Mouse (Mus musculus) embryonic fibroblast, embryonic 13.5 days (primary cell): ENCODE measurements around the gene Hist1h2bk. TPM values are rescaled to one million over a fixed set of nuclear protein-coding genes. Genes with fewer than 3 reads are reported as not detected.

ENCODE experiments used
- H3K27ac ChIP-seq: 2 replicates; pipeline ENCODE4 v1.5.1; 2012; ENCODE audit warnings: low read length, control low read depth, inconsistent platforms; ENCODE audit not compliant: insufficient read depth
- H3K4me1 ChIP-seq: 2 replicates; pipeline ENCODE4 v1.6.1; 2011; ENCODE audit warnings: low read length; ENCODE audit not compliant: control insufficient read depth, insufficient read depth
- H3K4me3 ChIP-seq: 2 replicates; pipeline ENCODE4 v1.5.1; 2011; ENCODE audit warnings: mild to moderate bottlenecking, control low read depth, low read length; ENCODE audit not compliant: insufficient read depth
- CTCF ChIP-seq: IDR thresholded peaks from 2 replicates; pipeline ENCODE4 v1.5.1; 2011; ENCODE audit warnings: mild to moderate bottlenecking, control low read depth, low read length, moderate library complexity, borderline replicate concordance; ENCODE audit not compliant: insufficient read depth
- POLR2A ChIP-seq: IDR thresholded peaks from 2 replicates; pipeline ENCODE4 v1.6.1; 2011; ENCODE audit warnings: low read depth, mild to moderate bottlenecking, control low read depth, low read length, moderate library complexity
- polyA plus RNA-seq: library from polyadenylated mRNA; stranded (reverse); fragments of >200 nt; gene quantifications from 2 replicates; pipeline ENCODE4 v1.2.4, GENCODE M21; 2011; ENCODE audit warnings: low read depth; ENCODE audit not compliant: missing spikeins, insufficient read length

Gene Hist1h2bk
- polyA plus RNA-seq, 1 experiment: 22.3 TPM

GRCm38 (mm10) chr13:21998412-21998811 is 37.3 kb upstream of the Hist1h2bk start:
- H3K4me1 ChIP-seq: no peaks in the 10 kb centered on the region
- no peak overlapping the region for H3K4me3 ChIP-seq
- TF ChIP-seq POLR2A: no peak
- TF ChIP-seq CTCF: no peak
- no peak overlapping the region for H3K27ac ChIP-seq

GRCm38 (mm10) chr13:21999147-21999546 is 36.5 kb upstream of the Hist1h2bk start:
- TF ChIP-seq CTCF (no peak), POLR2A (no peak)
- no peak overlapping the region for H3K27ac ChIP-seq

GRCm38 (mm10) chr13:22001346-22001745 is 34.3 kb upstream of the Hist1h2bk start:
- no peak overlapping the region for H3K27ac ChIP-seq
- H3K4me3 ChIP-seq: no peak overlapping the region
- no peak for TF ChIP-seq CTCF
- TF ChIP-seq POLR2A: no peak
- H3K4me1 ChIP-seq: no peaks in the 10 kb centered on the region

More at GRCm38 (mm10) chr13:21999147-21999546, 36.5 kb upstream of the Hist1h2bk start:
- no peak overlapping the region for H3K4me3 ChIP-seq
- no peaks in the 10 kb centered on the region for H3K4me1 ChIP-seq

- Histone ChIP-seq H3K4me3 (no peak overlapping the region), H3K27ac (no peak overlapping the region), H3K4me1 (no peaks in the 10 kb centered on the region)
- no peak for TF ChIP-seq CTCF
- TF ChIP-seq POLR2A: no peak
These were observed 33.8 kb upstream of the Hist1h2bk start for GRCm38 (mm10) chr13:22001823-22002222.

GRCm38 (mm10) chr13:22005605-22006333 is 29.9 kb upstream of the Hist1h2bk start:
- Histone ChIP-seq H3K27ac (no peak overlapping the region), H3K4me1 (0 out of 2 replicates have a peak, but pooled peaks cover 2% of the 10 kb centered on the region), H3K4me3 (peak overlapping the region; percentile 68)
- TF ChIP-seq CTCF: no peak
- TF ChIP-seq POLR2A: no peak

GRCm38 (mm10) chr13:22006334-22007120 is 29.1 kb upstream of the Hist1h2bk start:
- Histone ChIP-seq H3K4me1 (0 out of 2 replicates have a peak, but pooled peaks cover 2% of the 10 kb centered on the region), H3K4me3 (peak overlapping the region; percentile 68), H3K27ac (no peak overlapping the region)
- TF ChIP-seq POLR2A: no peak; the same call in 1 of the 2 replicates
- TF ChIP-seq CTCF: no peak

GRCm38 (mm10) chr13:22007121-22007510 is 28.6 kb upstream of the Hist1h2bk start:
- peak overlapping the region; percentile 68 for H3K4me3 ChIP-seq
- H3K4me1 ChIP-seq: 0 out of 2 replicates have a peak, but pooled peaks cover 2% of the 10 kb centered on the region
- no peak overlapping the region for H3K27ac ChIP-seq
- TF ChIP-seq CTCF (no peak), POLR2A (no peak)

- Histone ChIP-seq H3K4me3 (no peak overlapping the region), H3K4me1 (0 out of 2 replicates have a peak, but pooled peaks cover 2% of the 10 kb centered on the region), H3K27ac (no peak overlapping the region)
- no peak for TF ChIP-seq CTCF
- no peak for TF ChIP-seq POLR2A
These were observed 27.8 kb upstream of the Hist1h2bk start for GRCm38 (mm10) chr13:22007872-22008271.

GRCm38 (mm10) chr13:22008707-22009106 is 27.0 kb upstream of the Hist1h2bk start:
- no peak overlapping the region for H3K4me3 ChIP-seq
- H3K4me1 ChIP-seq: 0 out of 2 replicates have a peak, but pooled peaks cover 2% of the 10 kb centered on the region
- no peak overlapping the region for H3K27ac ChIP-seq
- no peak for TF ChIP-seq CTCF
- TF ChIP-seq POLR2A: no peak
